Mouse (Mus musculus): ENCODE measurements around the gene Vrtn.

DNA sequence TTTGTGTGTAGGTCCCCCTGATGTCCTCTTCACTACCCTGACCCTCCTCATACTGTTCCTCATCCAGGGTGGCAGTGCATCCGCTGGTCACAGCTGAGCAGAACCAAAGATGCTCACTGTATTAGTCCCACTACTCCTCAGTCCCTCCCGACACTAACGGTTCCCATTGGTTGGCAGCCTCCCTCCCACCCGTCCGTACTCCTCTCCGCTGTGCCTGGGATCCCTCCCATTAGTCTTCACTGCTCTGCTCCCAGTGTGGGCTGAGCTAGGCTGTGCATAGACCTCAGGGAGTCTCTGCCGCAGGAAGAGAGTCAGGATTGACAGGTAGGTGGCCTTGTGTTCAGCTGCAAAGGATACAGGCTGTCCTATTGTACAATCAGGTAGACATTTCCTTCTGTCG, 42.5 kb upstream of the Vrtn start:
- TF ChIP-seq CTCF (IDR thresholded peaks at IDR 0.05; ENCODE audit: low read depth), result no peak
- no peak for TF ChIP-seq EP300 (IDR thresholded peaks at IDR 0.05; ENCODE audit: low read depth)
